In genomic region chr19:60619420-60619819, GRCm38 (mm10) we compare ENCODE assay signal across 19 mouse cellular contexts.
A peak's percentile ranks its signal among the peaks of the same experiment; 100 is the strongest.
DNase-seq lines count a peak whose midpoint lies in the region; ATAC-seq lines count a peak whose summit lies in the region.
"Had no signal": no experiment of that assay in that cellular context is flagged by ENCODE, and none has a peak within 500 bp of the region (broad histone marks: within the 10 kb centered on the region; RNA-seq: fewer than 3 reads in every experiment).

No protein-coding gene starts in this region.

- ATAC-seq in frontal cortex, adult (ENCODE audit: low TSS enrichment): peak; percentile 44; the same call in 1 of the 2 replicates
- ATAC-seq: activated CD4-positive, CD25-positive, alpha-beta regulatory T cell, adult 4 months; forebrain, embryonic 13.5 days; forebrain, embryonic 15.5 days; forebrain, postnatal 0 days had no signal

- DNase-seq in frontal cortex, postnatal 10 days (ENCODE audit: low spot score in 2 of 2): no peak
- peak; percentile 44 for DNase-seq in NIH3T3 (ENCODE audit: low read depth)
- peak; percentile 41 for DNase-seq in brain, adult 2 months (ENCODE audit: low read depth, low spot score)
- DNase-seq in cerebellum, postnatal 4 days (ENCODE audit: low spot score in 2 of 2): no peak
- no peak for DNase-seq in right cerebral cortex, adult 2 months (ENCODE audit: low spot score in 2 of 2)
- DNase-seq: adrenal gland, adult 8-10 months; adrenal gland, postnatal 14 days; adrenal gland, postnatal 36 days; cerebellum, adult 11 months; cerebellum, adult 18-20 months; cerebellum, adult 8-10 months; cerebellum, adult 9-11 months; cerebellum, postnatal 14 days; cerebellum, postnatal 36 days; forebrain, postnatal 0 days had no signal

Comparison
In these comparisons a context has a peak if more than half of its experiments do, and no peak if none do; other contexts are left out.
1. DNase-seq: peak in NIH3T3 (single experiment) and brain, adult 2 months (single experiment); none in frontal cortex, postnatal 10 days (0 of 2), cerebellum, postnatal 4 days (0 of 2) and right cerebral cortex, adult 2 months (0 of 2).